Mouse (Mus musculus): Measurements from ENCODE around the gene Pole2. TPM values are rescaled to one million over a fixed set of nuclear protein-coding genes. Genes with fewer than 3 reads are reported as not detected.

Pole2 gene
- polyA plus RNA-seq, 1 experiment from 2014 or later: 2.5 TPM

DNA sequence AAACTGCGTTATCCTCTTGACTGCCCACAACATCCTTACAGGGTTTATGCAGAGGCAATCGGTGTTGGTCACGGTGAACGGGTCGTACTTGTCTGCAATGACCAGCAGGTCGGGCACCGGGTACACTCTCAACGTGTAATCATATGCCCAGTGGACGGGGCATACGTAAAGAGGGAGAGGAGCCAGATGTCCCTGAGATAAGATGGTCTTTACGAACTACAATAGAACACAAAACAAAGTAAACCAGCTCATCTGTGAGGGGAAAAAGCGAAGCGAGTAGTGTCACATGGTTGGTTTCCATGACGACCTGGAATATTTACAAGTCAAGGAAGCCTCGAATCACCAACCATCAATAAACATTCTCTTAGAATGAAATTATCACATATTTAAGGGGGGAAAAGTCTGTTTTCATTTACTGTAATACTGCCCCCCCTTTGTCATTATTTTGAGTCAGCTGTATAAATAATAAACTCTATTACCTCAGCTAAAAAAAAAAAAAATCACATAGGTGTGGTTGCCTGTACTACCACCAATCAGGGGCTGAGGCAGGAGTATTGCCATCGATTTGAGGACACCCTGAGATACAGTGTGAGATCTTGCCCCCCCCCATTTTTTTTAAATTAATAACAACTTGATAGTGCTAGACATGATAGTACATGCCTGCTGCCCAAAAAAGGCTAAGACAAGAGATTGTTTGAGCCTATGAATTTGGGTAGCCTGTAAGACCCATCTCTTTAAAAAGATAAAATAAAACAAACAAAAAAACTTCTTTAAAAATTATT is 23.8 kb downstream of the Pole2 start, which contains the start of gene Gm49384:
Gene Gm49384, minus strand, starts transcription at position 216 of the 782 bp plus-strand sequence.
- ATAC-seq: peak; percentile 40
- Histone ChIP-seq H3K36me3 (ENCODE audit: control insufficient read depth, insufficient read depth, low read length) (no peaks in the 10 kb centered on the region; the same call in 1 of the 2 replicates), H3K4me2 (ENCODE audit: low read length) (no peak within 1 kb of the TSS), H3K9me3 (replicated peaks; ENCODE audit: control insufficient read depth, low read length, poor library complexity, severe bottlenecking) (no peaks in the 10 kb centered on the region), H3K9ac (ENCODE audit: low read depth, low read length) (no peak within 1 kb of the TSS), H3K27me3 (ENCODE audit: control insufficient read depth, insufficient read depth, low read depth, low read length) (no peaks in the 10 kb centered on the region), H3K4me1 (ENCODE audit: control insufficient read depth, insufficient read depth, low read length) (peaks cover 7% of the 10 kb centered on the region; the same call in 1 of the 2 replicates), H3K4me3 (ENCODE audit: low read depth, low read length) (no peak within 1 kb of the TSS), H3K27ac (ENCODE audit: low read length) (no peak within 1 kb of the TSS)
- WGBS: 64% methylated on average over 16 of the region's 16 CpGs

DNA sequence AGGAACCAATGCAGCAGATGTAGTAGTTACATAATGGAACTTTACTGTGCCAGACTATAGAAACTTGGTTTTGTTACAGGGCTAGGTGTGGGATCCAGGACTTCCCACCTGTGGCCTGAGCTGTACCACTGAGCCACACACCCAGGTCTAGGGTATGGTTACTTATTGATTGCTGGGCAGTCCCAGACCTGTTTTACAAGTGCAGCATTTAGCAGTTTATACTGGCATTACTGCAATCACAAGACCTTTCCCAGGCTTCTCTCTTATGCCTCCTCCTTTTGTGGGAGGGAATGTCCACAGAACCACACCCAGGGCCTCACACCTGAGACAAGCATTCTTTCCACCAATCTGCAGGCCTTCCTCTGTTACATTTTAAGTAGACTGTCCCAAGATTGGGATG is 29.0 kb downstream of the Pole2 start:
- Histone ChIP-seq H3K4me3 (ENCODE audit: low read depth, low read length) (no peak overlapping the region), H3K9me3 (replicated peaks; ENCODE audit: control insufficient read depth, low read length, poor library complexity, severe bottlenecking) (no peaks in the 10 kb centered on the region), H3K27ac (ENCODE audit: low read length) (no peak overlapping the region), H3K36me3 (ENCODE audit: control insufficient read depth, insufficient read depth, low read length) (no peaks in the 10 kb centered on the region; the same call in 1 of the 2 replicates), H3K4me1 (ENCODE audit: control insufficient read depth, insufficient read depth, low read length) (peaks cover 29% of the 10 kb centered on the region), H3K4me2 (ENCODE audit: low read length) (peak overlapping the region; percentile 75; the same call in 1 of the 2 replicates), H3K27me3 (ENCODE audit: control insufficient read depth, insufficient read depth, low read depth, low read length) (no peaks in the 10 kb centered on the region), H3K9ac (ENCODE audit: low read depth, low read length) (0 out of 2 replicates have a peak overlapping the region, but pooled peaks have one; percentile 0)
- ATAC-seq: no peak

DNA sequence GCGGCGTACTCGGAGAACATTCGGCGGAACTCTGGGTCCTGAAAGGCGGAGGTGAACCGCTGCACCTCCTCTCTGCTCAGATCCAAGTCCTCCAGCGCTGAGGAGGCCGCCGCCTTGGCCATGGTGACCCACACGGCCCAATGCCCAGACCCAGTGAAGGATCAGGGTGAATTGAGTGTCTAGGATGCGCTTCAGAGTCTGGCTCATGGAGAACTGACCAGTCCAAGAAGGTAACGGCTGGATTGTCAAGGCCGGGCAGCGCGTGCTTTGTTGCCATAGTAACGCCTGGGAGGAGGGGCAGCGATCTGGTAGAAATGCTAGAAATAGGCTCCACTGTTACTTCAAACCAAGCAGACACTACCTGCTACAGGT is 29.8 kb downstream of the Pole2 start, which contains the start of gene Dnaaf2:
Gene Dnaaf2, minus strand, starts transcription at position 266 of the 372 bp plus-strand sequence.
- peak within 1 kb of the TSS; percentile 79 for H3K4me3 ChIP-seq (ENCODE audit: low read depth, low read length)

DNA sequence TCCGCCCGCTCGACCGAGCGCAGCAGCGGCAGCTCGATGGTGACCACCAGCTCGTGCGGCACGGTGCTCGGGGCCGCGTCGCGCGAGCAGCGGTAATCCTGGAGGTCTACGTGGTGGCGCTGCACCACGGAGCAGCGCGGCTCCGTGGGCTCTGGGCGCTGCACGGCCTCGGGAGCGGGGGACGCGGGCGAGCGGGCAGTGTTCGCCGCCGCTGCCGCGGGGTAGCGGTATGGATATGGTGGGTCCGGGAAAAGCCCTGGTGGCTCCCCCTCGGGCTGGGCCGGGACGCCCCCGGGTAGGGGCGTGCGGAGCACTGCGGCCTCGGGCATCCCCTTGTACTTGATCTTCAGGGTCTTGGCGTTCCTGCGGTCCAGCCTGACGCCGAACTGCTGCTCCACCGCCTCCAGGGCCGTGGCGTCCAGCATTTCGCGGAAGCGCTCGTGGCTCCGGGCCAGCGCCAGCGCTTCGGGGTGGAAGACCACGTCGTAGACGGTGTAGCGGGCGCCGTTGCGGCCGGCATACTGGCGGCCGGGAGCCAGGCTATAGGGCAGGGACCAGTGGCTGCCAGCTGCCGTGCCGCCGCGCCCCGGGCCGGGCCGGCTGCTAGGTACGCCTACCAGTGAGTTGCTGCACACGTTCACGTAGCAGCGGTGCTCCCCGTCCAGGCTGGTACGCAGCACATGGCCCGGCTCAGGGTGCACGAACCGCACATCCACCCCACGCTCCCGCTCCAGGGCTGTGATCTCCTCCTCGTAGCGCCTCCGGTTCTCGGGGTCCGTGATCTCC is 30.4 kb downstream of the Pole2 start:
- Histone ChIP-seq H3K9ac (ENCODE audit: low read depth, low read length) (peak overlapping the region; percentile 86), H3K36me3 (ENCODE audit: control insufficient read depth, insufficient read depth, low read length) (no peaks in the 10 kb centered on the region; the same call in 1 of the 2 replicates), H3K9me3 (replicated peaks; ENCODE audit: control insufficient read depth, low read length, poor library complexity, severe bottlenecking) (no peaks in the 10 kb centered on the region), H3K27ac (ENCODE audit: low read length) (peak overlapping the region; percentile 83), H3K27me3 (ENCODE audit: control insufficient read depth, insufficient read depth, low read depth, low read length) (no peaks in the 10 kb centered on the region), H3K4me2 (ENCODE audit: low read length) (peak overlapping the region; percentile 75), H3K4me1 (ENCODE audit: control insufficient read depth, insufficient read depth, low read length) (peaks cover 29% of the 10 kb centered on the region), H3K4me3 (ENCODE audit: low read depth, low read length) (peak overlapping the region; percentile 79)
- ATAC-seq: peak; percentile 83
- under 1% methylated on average over 94 of the region's 94 CpGs for WGBS

More for the DNA sequence above, 29.8 kb downstream of the Pole2 start, which contains the start of gene Dnaaf2:
- Histone ChIP-seq H3K36me3 (ENCODE audit: control insufficient read depth, insufficient read depth, low read length) (no peaks in the 10 kb centered on the region; the same call in 1 of the 2 replicates), H3K4me1 (ENCODE audit: control insufficient read depth, insufficient read depth, low read length) (peaks cover 29% of the 10 kb centered on the region), H3K9ac (ENCODE audit: low read depth, low read length) (peak within 1 kb of the TSS; percentile 86), H3K27me3 (ENCODE audit: control insufficient read depth, insufficient read depth, low read depth, low read length) (no peaks in the 10 kb centered on the region), H3K9me3 (replicated peaks; ENCODE audit: control insufficient read depth, low read length, poor library complexity, severe bottlenecking) (no peaks in the 10 kb centered on the region), H3K4me2 (ENCODE audit: low read length) (peak within 1 kb of the TSS; percentile 75), H3K27ac (ENCODE audit: low read length) (peak within 1 kb of the TSS; percentile 83)
- under 1% methylated on average over 18 of the region's 18 CpGs for WGBS
- ATAC-seq: peak; percentile 56

DNA sequence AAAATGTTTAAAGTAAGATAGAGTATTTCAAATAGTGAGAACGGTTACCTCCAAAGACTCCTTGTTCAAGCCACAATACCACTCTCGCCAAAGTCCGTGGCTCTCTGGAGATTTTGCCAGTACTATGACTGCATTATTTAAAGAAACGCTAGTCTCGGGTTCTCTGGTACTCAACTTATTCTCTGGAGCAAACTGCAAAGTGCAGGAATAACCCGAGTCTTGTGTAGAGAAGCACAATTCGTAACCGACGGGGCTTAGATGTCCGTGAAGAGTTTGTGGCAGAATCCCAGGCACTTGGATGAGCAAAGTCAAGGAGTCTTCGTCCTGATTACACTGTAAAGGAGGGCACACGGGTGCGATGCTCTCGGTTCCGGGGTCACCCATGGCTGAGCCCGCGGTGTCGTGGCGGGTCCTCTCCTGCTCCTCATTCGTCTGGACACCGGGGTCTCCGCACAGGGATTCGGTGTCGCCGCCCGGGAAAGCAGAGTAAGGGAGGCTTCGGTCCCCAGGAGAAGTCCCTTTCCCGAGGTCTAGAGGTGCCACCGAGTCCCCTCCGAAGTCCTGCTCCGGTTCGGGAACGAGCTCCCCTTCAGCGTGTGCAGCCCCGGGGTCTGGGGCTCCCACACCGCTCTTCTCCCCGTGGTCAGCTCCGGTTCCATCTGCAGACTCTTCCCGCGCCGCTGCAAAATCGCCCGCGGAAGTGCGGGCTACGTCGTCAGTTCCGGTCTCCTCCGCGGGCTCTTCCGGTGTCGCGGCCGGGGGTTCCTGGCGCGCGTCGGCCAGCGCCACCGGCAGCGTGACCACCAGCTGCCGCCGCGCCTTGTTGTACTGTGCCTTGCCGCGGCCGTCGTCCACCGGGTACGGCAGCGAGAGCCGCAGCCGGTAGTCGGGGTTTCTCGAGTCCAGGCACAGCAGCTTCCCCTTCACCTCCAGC is 31.3 kb downstream of the Pole2 start, which contains the start of gene Gm49383:
Gene Gm49383, minus strand, starts transcription at position 661 of the 934 bp plus-strand sequence.
- Histone ChIP-seq H3K9ac (ENCODE audit: low read depth, low read length) (peak within 1 kb of the TSS; percentile 86), H3K9me3 (replicated peaks; ENCODE audit: control insufficient read depth, low read length, poor library complexity, severe bottlenecking) (no peaks in the 10 kb centered on the region), H3K4me1 (ENCODE audit: control insufficient read depth, insufficient read depth, low read length) (peaks cover 29% of the 10 kb centered on the region), H3K4me2 (ENCODE audit: low read length) (peak within 1 kb of the TSS; percentile 75), H3K27me3 (ENCODE audit: control insufficient read depth, insufficient read depth, low read depth, low read length) (no peaks in the 10 kb centered on the region), H3K36me3 (ENCODE audit: control insufficient read depth, insufficient read depth, low read length) (no peaks in the 10 kb centered on the region), H3K4me3 (ENCODE audit: low read depth, low read length) (peak within 1 kb of the TSS; percentile 79), H3K27ac (ENCODE audit: low read length) (peak within 1 kb of the TSS; percentile 83)
- WGBS: under 1% methylated on average over 74 of the region's 75 CpGs
- ATAC-seq: peak; percentile 88

DNA sequence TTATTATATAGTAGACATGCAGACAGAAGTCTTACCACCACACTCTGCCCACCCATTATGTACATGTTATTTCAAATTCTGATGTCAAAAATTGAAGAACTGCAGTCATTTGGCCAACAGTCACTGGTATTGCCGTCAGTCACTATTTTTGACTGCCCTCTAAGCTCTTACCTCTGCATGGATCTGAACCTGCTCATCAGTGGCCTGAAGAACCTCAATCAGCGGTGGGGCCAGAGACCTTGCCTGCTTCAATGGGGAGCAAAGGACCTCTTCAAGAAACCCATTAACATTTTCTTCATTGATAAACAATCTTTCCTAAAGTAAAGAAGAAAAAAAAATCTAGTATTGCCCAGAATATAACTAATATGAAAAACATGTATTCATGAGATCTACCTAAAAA is 35.4 kb downstream of the Pole2 start:
- H3K4me3 ChIP-seq (ENCODE audit: low read depth, low read length): no peak overlapping the region
- ATAC-seq: no peak
- no peaks in the 10 kb centered on the region for H3K9me3 ChIP-seq (replicated peaks; ENCODE audit: control insufficient read depth, low read length, poor library complexity, severe bottlenecking)
- H3K4me1 ChIP-seq (ENCODE audit: control insufficient read depth, insufficient read depth, low read length): peaks cover 14% of the 10 kb centered on the region
- WGBS: 93% methylated on average over 2 of the region's 2 CpGs
- no peak overlapping the region for H3K4me2 ChIP-seq (ENCODE audit: low read length)
- H3K27me3 ChIP-seq (ENCODE audit: control insufficient read depth, insufficient read depth, low read depth, low read length): no peaks in the 10 kb centered on the region
- H3K36me3 ChIP-seq (ENCODE audit: control insufficient read depth, insufficient read depth, low read length): peaks cover 5% of the 10 kb centered on the region; the same call in 1 of the 2 replicates
- no peak overlapping the region for H3K9ac ChIP-seq (ENCODE audit: low read depth, low read length)
- H3K27ac ChIP-seq (ENCODE audit: low read length): no peak overlapping the region

DNA sequence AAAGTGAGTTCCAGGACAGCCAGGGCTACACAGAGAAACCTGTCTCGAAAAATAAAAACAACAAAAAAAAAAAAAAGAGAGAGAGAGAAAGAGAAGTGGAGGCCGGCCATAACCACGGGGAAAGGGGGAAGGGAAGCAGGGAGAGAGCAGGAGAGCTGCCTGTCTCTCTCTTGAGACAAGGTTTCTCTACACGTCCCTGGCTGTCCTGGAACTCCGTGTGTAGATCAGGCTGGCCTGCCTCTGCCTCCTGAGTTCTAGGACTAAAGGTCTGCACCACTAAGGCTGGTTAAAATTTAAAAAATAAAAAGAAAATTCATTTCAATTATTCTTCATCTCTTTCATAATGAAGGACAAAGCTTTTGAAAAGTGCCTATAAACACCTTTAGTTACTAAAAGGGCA is 36.6 kb downstream of the Pole2 start:
- no peak for ATAC-seq
- 96% methylated on average over 5 of the region's 5 CpGs for WGBS
- no peak overlapping the region for H3K4me3 ChIP-seq (ENCODE audit: low read depth, low read length)
- H3K9me3 ChIP-seq (replicated peaks; ENCODE audit: control insufficient read depth, low read length, poor library complexity, severe bottlenecking): no peaks in the 10 kb centered on the region
- H3K27ac ChIP-seq (ENCODE audit: low read length): no peak overlapping the region
- peaks cover 5% of the 10 kb centered on the region; the same call in 1 of the 2 replicates for H3K36me3 ChIP-seq (ENCODE audit: control insufficient read depth, insufficient read depth, low read length)
- no peak overlapping the region for H3K9ac ChIP-seq (ENCODE audit: low read depth, low read length)
- no peaks in the 10 kb centered on the region for H3K27me3 ChIP-seq (ENCODE audit: control insufficient read depth, insufficient read depth, low read depth, low read length)
- H3K4me1 ChIP-seq (ENCODE audit: control insufficient read depth, insufficient read depth, low read length): peaks cover 23% of the 10 kb centered on the region
- H3K4me2 ChIP-seq (ENCODE audit: low read length): no peak overlapping the region

DNA sequence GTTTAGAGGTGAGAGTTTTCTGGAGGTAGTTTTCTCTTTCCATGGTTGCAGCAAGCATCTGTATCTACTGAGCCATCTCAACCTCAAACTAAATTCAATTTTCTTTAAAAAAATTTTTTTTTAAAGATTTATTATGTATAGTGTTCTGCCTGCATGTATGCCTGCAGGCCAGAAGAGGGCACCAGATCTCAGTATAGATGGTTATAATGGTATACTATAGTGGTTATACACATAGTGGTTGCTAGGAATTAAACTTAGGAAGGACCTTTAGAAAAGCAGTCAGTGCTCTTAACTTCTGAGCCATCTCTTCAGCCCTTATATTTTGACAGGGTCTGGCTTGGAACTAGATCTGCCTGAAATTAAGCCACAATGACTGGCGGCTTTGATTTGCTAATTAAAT is 37.5 kb downstream of the Pole2 start:
- no peak overlapping the region for H3K4me3 ChIP-seq (ENCODE audit: low read depth, low read length)
- no peaks in the 10 kb centered on the region for H3K9me3 ChIP-seq (replicated peaks; ENCODE audit: control insufficient read depth, low read length, poor library complexity, severe bottlenecking)
- peaks cover 5% of the 10 kb centered on the region; the same call in 1 of the 2 replicates for H3K36me3 ChIP-seq (ENCODE audit: control insufficient read depth, insufficient read depth, low read length)
- no peaks in the 10 kb centered on the region for H3K27me3 ChIP-seq (ENCODE audit: control insufficient read depth, insufficient read depth, low read depth, low read length)
- no peak overlapping the region for H3K4me2 ChIP-seq (ENCODE audit: low read length)
- peaks cover 18% of the 10 kb centered on the region for H3K4me1 ChIP-seq (ENCODE audit: control insufficient read depth, insufficient read depth, low read length)
- no peak overlapping the region for H3K9ac ChIP-seq (ENCODE audit: low read depth, low read length)
- WGBS: 97% methylated on average over 1 of the region's 1 CpGs
- no peak for ATAC-seq
- no peak overlapping the region for H3K27ac ChIP-seq (ENCODE audit: low read length)

Measured in midbrain, embryonic 16.5 days (tissue).